Mouse (Mus musculus): ENCODE measurements around the gene Tln2. TPM values are rescaled to one million over a fixed set of nuclear protein-coding genes. Genes with fewer than 3 reads are reported as not detected.

Gene Tln2
- total RNA-seq, 2 experiments from 2014 or later: 101 to 103 TPM

DNA sequence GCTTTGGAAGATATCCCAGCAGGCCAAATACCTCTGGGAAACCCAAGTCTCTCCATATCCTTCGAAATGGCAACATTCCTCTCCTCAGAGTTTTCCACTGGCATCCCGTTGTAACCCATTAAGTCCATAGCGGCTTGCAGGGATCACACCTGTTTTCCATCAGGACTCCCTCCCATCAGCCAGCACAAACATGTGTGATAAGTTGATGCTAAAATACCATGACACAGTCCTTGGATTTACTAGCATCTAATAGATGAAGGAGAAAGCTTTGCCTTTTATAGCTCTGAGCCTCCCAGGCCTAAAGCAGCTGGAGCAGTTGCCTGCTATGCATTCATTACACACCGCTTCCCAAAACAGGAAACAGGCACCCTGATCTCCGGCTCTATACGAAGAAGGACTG lies 377.5 kb downstream of the Tln2 start:
- intact Hi-C loops (cut with DNase I; ENCODE audit: low total_unique reads): no loop called here

GRCm38 (mm10) chr9:67178709-67179108 lies 380.8 kb downstream of the Tln2 start:
- intact Hi-C loops (cut with DNase I; ENCODE audit: low total_unique reads): no loop called here
- no peak for DNase-seq

More for the DNA sequence above, 377.5 kb downstream of the Tln2 start:
- no peak for DNase-seq

DNA sequence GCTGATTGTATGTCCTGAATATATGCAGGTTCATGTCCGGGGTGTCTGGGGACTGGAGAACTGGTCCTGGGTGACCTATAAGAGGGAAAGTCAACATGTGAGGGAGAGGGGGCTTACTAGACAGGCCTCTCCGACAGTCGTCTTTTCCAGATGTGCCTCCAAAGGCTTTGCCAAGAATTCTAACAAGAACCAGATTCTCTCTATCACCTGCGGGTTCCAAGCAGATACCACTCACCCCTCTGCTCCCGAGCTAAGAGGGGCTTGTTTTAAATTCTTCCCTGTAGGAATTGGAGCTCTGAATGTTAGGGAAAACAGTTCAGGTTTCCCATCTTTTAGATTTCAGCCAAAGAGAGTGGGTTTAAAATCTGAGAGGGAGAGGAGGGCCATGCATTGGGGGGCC lies 381.3 kb downstream of the Tln2 start:
- intact Hi-C loops (cut with DNase I; ENCODE audit: low total_unique reads): no loop called here
- no peak for DNase-seq

GRCm38 (mm10) chr9:67176073-67176472 lies 383.4 kb downstream of the Tln2 start:
- intact Hi-C loops (cut with DNase I; ENCODE audit: low total_unique reads): no loop called here
- DNase-seq: no peak

DNA sequence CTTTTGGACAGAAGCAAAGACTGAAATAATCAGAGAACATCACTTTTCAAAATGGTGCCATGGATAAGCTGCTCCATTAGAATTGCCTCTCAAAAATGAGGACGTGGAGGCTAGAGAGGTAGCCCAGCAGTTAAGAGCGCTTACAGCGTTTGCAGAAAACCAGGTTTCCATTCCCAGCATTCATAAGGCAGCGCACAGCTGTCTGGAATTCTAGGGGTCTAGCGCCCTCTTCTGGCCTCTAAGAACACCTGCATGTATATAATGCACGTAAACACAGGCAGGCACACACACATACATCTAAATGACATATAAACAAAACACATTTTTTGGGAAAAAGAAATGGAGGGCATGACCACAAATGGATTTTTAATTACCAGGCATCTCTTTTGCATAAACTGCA lies 385.7 kb downstream of the Tln2 start:
- intact Hi-C loops (cut with DNase I; ENCODE audit: low total_unique reads): no loop called here
- no peak for DNase-seq

DNA sequence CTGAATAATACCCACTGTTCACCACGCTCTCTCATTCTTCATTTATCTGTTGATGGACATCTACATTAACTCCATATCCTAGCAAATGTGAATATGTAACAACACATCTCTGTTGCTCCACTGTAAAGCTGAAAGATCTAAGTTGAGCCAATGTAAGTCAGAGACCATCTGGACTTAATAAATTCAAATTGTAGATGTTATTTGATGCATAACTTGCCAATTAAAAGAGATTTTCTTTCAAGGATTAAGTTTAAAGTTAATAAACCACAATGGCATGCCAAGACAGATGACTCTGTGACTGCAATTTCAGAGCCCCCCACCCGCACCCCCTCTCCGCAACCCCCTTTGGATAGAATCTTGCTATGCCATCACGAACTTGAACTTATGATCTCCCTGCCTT lies 386.3 kb downstream of the Tln2 start:
- no peak for DNase-seq
- intact Hi-C loops (cut with DNase I; ENCODE audit: low total_unique reads): no loop called here

DNA sequence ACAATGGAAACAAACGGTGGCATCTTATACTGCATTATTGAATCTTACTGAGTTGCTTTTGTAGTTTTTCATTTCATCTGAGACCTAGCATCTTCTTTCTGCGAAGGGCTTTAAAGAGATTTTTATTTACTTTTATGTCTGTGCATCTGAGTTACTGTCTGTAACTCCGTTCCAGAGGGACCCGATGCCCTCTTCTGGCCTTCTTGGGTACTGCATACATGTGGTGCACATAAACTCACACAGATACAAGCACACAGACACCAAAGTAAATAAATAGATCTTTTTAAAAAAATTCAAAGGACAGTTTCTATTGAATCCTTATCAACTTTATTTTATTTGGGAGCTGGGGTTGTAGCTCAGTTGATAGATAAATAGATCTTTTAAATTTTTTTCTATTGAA lies 388.1 kb downstream of the Tln2 start:
- no peak for DNase-seq
- intact Hi-C loops (cut with DNase I; ENCODE audit: low total_unique reads): no loop called here

- no peak for DNase-seq
Observed at GRCm38 (mm10) chr9:67170759-67171158, 388.7 kb downstream of the Tln2 start.

GRCm38 (mm10) chr9:67170047-67170446 lies 389.5 kb downstream of the Tln2 start:
- intact Hi-C loops (cut with DNase I; ENCODE audit: low total_unique reads): no loop called here
- DNase-seq: no peak

More at GRCm38 (mm10) chr9:67170759-67171158, 388.7 kb downstream of the Tln2 start:
- intact Hi-C loops (cut with DNase I; ENCODE audit: low total_unique reads): no loop called here

Small RNA genes lying within 50 kb of the gene (microRNA-seq; reads per million reads assigned to microRNA genes)
- 56.4 to 124 reads per million in 2 experiments for gene Mir190a

Other genes starting within 250 kb of the Tln2 start
- gene C2cd4b, start 199.7 kb upstream of the Tln2 start, total RNA-seq (2021): under 1 TPM in 1 of 2 experiments, not detected in 1; 0.27 TPM